Mouse (Mus musculus) spleen, adult 2 months (tissue): Measurements from ENCODE around the gene Aldh1l1.

Source experiments
- CTCF ChIP-seq: fragments of 200-500 bp; IDR thresholded peaks from 2 replicates; pipeline ENCODE4 v1.5.1; 2011; ENCODE audit warnings: mild to moderate bottlenecking, inconsistent platforms; ENCODE audit not compliant: insufficient read depth, insufficient read length, insufficient replicate concordance; ENCODE audit errors: extremely low read depth
- POLR2A ChIP-seq: fragments of 200-500 bp; IDR thresholded peaks from 2 replicates; pipeline ENCODE4 v1.6.1; 2011; ENCODE audit warnings: low read depth, low read length, inconsistent platforms

DNA sequence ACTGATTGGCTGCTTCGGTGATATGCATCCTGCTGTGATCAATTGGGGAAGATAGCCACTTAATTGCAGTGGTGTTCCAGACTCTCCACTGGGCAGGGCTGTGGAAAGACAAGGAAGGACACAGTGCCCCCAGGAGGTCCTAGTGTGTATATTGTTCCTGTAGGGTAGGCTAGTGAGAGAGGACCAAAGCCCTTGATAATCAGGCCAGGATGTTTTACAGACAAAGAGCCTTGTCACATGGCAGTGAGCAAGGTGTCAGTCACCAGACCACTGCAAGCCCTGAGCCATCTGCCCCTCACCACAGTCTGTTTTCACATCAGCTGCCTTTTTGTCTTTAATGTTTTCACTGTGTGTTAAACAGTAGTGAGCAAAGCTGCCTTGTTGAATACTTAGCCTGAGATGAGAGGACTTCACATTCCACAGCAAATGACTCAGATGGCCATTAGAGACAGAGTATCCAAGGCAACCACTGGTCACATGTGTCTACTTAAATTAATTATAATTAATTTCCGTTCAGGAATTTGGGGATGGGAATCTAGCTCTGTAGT is 75.1 kb downstream of the Aldh1l1 start:
- TF ChIP-seq POLR2A (no peak), CTCF (no peak)
